Comparison of ENCODE assay signal across 25 mouse cellular contexts in the genomic region with DNA sequence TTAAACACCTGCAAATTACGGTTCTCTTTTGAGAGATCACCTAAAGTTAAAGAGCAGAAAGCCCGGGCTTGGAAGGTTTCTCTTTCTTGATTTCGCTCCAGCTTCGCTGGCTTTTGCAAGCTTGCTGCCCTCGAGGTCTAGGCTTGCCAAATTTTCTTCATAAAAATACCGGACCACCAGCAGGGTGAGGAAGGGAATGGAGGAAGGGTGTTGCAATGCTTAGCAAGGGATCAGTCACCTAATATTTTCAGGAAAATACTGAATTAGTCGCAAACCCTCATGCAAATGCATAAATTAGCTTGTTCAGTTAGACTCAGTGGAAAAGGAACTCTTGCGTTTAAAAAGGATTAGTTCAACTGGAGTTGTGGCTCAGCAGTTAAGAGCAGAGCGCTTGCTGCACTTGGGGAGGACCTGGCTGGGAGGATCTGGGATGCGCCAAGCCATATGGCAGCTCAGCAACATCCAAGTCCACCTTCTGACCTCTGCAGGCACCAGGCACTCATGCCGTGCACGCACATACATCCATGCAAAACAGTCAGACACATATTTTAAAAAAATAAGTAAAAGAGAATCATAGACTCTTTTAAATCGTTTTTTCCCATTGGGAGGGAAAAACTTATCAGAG.
DNase-seq lines count a peak whose midpoint lies in the region; ATAC-seq and TF ChIP-seq lines count a peak whose summit lies in the region.
"Had no signal": no experiment of that assay in that cellular context is flagged by ENCODE, and none has a peak within 500 bp of the region (broad histone marks: within the 10 kb centered on the region; RNA-seq: fewer than 3 reads in every experiment).

No protein-coding gene starts in this region.

- TF ChIP-seq RAD21 in CH12.LX (IDR thresholded peaks at IDR 0.05; ENCODE audit: low read depth, low read length), result no peak

- TF ChIP-seq EP300 in CH12.LX (IDR thresholded peaks at IDR 0.05; ENCODE audit: low read length), result no peak

- no peak for DNase-seq in cerebellum, postnatal 4 days (ENCODE audit: low spot score in 2 of 2)
- DNase-seq in CH12.LX (ENCODE audit: extremely low read depth), result no peak
- peak; percentile 63 to 83 for DNase-seq in cerebellum, adult 2 months
- DNase-seq in cerebellum, postnatal 25 days, result peak; percentile 67 to 74
- no peak for DNase-seq in retina, postnatal 1 day
- no peak for DNase-seq in c-Kit-positive CD71-positive TER-119-positive erythroid progenitor cells, embryonic 14.5 days (ENCODE audit: low spot score)
- DNase-seq: adrenal gland, postnatal 14 days; gastrocnemius, postnatal 14 days; heart, adult 18-20 months; heart, postnatal 14 days; kidney, adult 18-20 months; liver; thymus, adult 18-20 months; thymus, postnatal 4 days had no signal

- H3K79me2 ChIP-seq in CH12.LX (replicated peaks; ENCODE audit: control insufficient read depth, extremely low read depth, insufficient read depth, poor library complexity, severe bottlenecking), result no peaks in the 10 kb centered on the region

- H3K27me3 ChIP-seq in CH12.LX (replicated peaks), result no peaks in the 10 kb centered on the region
- no peaks in the 10 kb centered on the region for H3K27me3 ChIP-seq in cerebellum, adult 2 months (ENCODE audit: control insufficient read depth, insufficient read depth, low read length)
- H3K27me3 ChIP-seq: forebrain, embryonic 15.5 days; heart, embryonic 13.5 days; hindbrain, embryonic 12.5 days; liver, embryonic 15.5 days had no signal

- H3K27ac ChIP-seq in CH12.LX (ENCODE audit: insufficient read depth, low read depth), result no peak overlapping the region
- peak overlapping the region; percentile 97 for H3K27ac ChIP-seq in cerebellum, adult 2 months (ENCODE audit: insufficient read depth, low read length)
- H3K27ac ChIP-seq: embryonic facial prominence, embryonic 10.5 days; forebrain, embryonic 15.5 days; heart, embryonic 13.5 days; hindbrain, embryonic 12.5 days; left cerebral cortex, adult 2 months; liver, embryonic 15.5 days; macrophage had no signal

- whole genome bisulfite sequencing in cerebellum, adult 2 months, result 7% methylated on average over 13 of the region's 13 CpGs

- peak overlapping the region; percentile 50 for H3K4me2 ChIP-seq in CH12.LX (ENCODE audit: insufficient read depth, low read depth, poor library complexity, severe bottlenecking)
- H3K4me2 ChIP-seq: forebrain, embryonic 15.5 days; heart, embryonic 13.5 days; hindbrain, embryonic 12.5 days; liver, embryonic 15.5 days; midbrain, embryonic 11.5 days had no signal

- H3K4me1 ChIP-seq in CH12.LX (ENCODE audit: control insufficient read depth in 1 of 2, insufficient read depth in 2 of 2), result peaks cover 29 to 47% of the 10 kb centered on the region in 2 experiments
- peaks cover 16% of the 10 kb centered on the region; the same call in 1 of the 2 replicates for H3K4me1 ChIP-seq in cerebellum, adult 2 months (ENCODE audit: control insufficient read depth, insufficient read depth, low read length)
- H3K4me1 ChIP-seq: embryonic facial prominence, embryonic 10.5 days; forebrain, embryonic 15.5 days; heart, embryonic 13.5 days; hindbrain, embryonic 12.5 days; liver, embryonic 15.5 days had no signal

- no peaks in the 10 kb centered on the region for H3K9me3 ChIP-seq in CH12.LX (replicated peaks; ENCODE audit: low read length)
- H3K9me3 ChIP-seq: embryonic facial prominence, embryonic 10.5 days; forebrain, embryonic 15.5 days; heart, embryonic 13.5 days; hindbrain, embryonic 12.5 days; liver, embryonic 15.5 days had no signal

- dilution Hi-C loops in CH12.LX (cut with MboI; ENCODE audit: extremely low pct_ligation_motif_present, extremely low pct_unique_long_range_greater_than_20kb, low sequenced_read_pairs), result no loop called here

- in situ Hi-C loops in CH12.LX (cut with MboI; ENCODE audit: low pct_ligation_motif_present, low pct_unique_long_range_greater_than_20kb, low sequenced_read_pairs), result loop anchor here (10.0 kb wide), 1 partner anchor 50 kb away; no protein-coding TSS in a partner anchor

- TF ChIP-seq CTCF in CH12.LX (conservative IDR thresholded peaks at IDR 0.05 in 1 of 2, IDR thresholded peaks at IDR 0.05 in 1 of 2; ENCODE audit: low read depth in 2 of 2, low read length in 2 of 2), result no peak
- TF ChIP-seq CTCF in cerebellum, adult 2 months (IDR thresholded peaks at IDR 0.05; ENCODE audit: borderline replicate concordance, insufficient read depth, low read depth, low read length), result 0 out of 2 replicates have a peak, but pooled peaks have one; percentile 5

- ATAC-seq in cerebellum, adult (ENCODE audit: insufficient number of reproducible peaks, low FRiP score, low TSS enrichment), result peak; percentile 90
- no peak for ATAC-seq in megakaryocyte-erythroid progenitor cell, adult 5-6 weeks (replicated peaks; ENCODE audit: low FRiP score, low TSS enrichment, poor library complexity, severe bottlenecking)
- ATAC-seq: forebrain, embryonic 15.5 days; inflammation-experienced regulatory T-cells, adult 6 months had no signal

- no peak for TF ChIP-seq POLR2A in CH12.LX (IDR thresholded peaks at IDR 0.05; ENCODE audit: low read depth, low read length)
- no peak for TF ChIP-seq POLR2A in cerebellum, adult 2 months (IDR thresholded peaks at IDR 0.05; ENCODE audit: borderline replicate concordance, insufficient read depth, low read length)

- H3K36me3 ChIP-seq in CH12.LX (replicated peaks in 1 of 2; ENCODE audit: control insufficient read depth in 1 of 2, insufficient read depth in 1 of 2, low read length in 1 of 2), result no peaks in the 10 kb centered on the region
- H3K36me3 ChIP-seq: embryonic facial prominence, embryonic 10.5 days; forebrain, embryonic 15.5 days; heart, embryonic 13.5 days; hindbrain, embryonic 12.5 days; liver, embryonic 15.5 days had no signal

- H3K4me3 ChIP-seq in CH12.LX (replicated peaks in 1 of 3; ENCODE audit: low read depth in 2 of 3, low read length in 2 of 3, poor library complexity in 1 of 3), result peak overlapping the region in 1 of 3 experiments; percentile 20
- no peak overlapping the region for H3K4me3 ChIP-seq in cerebellum, adult 2 months (replicated peaks; ENCODE audit: insufficient read depth, low read depth, low read length)
- H3K4me3 ChIP-seq: embryonic facial prominence, embryonic 10.5 days; forebrain, embryonic 15.5 days; heart, embryonic 13.5 days; hindbrain, embryonic 12.5 days; left cerebral cortex, adult 2 months; liver, embryonic 15.5 days had no signal

- no peak overlapping the region for H3K9ac ChIP-seq in CH12.LX (ENCODE audit: insufficient read depth, low read depth)
- H3K9ac ChIP-seq: forebrain, embryonic 15.5 days; heart, embryonic 13.5 days; hindbrain, embryonic 12.5 days; liver, embryonic 15.5 days had no signal

TF ChIP-seq in CH12.LX, 34 proteins besides CTCF, POLR2A, EP300 and RAD21:
- TF ChIP-seq GABPA (IDR thresholded peaks at IDR 0.05; ENCODE audit: insufficient replicate concordance, low read depth, low read length) (no peak), ZNF384 (IDR thresholded peaks at IDR 0.05; ENCODE audit: low read depth, low read length) (no peak), E2F4 (IDR thresholded peaks at IDR 0.05; ENCODE audit: insufficient replicate concordance, low read depth, low read length) (no peak), ETS1 (conservative IDR thresholded peaks at IDR 0.05; ENCODE audit: low read depth, low read length) (no peak), TBP (conservative IDR thresholded peaks at IDR 0.05; ENCODE audit: low read depth, low read length) (no peak), ZC3H11A (IDR thresholded peaks at IDR 0.05; ENCODE audit: low read depth, low read length) (no peak), JUND (conservative IDR thresholded peaks at IDR 0.05; ENCODE audit: low read depth, low read length) (no peak)

Comparison
In these comparisons a context has a peak if more than half of its experiments do, and no peak if none do; other contexts are left out.
1. DNase-seq: peak in cerebellum, adult 2 months (2 of 2) and cerebellum, postnatal 25 days (2 of 2); none in cerebellum, postnatal 4 days (0 of 2), CH12.LX (single experiment), retina, postnatal 1 day (single experiment) and c-Kit-positive CD71-positive TER-119-positive erythroid progenitor cells, embryonic 14.5 days (single experiment).